Mouse (Mus musculus): ENCODE data around the gene Cd6. TPM values are rescaled to one million over a fixed set of nuclear protein-coding genes. Genes with fewer than 3 reads are reported as not detected.

The Cd6 gene
- total and polyA plus RNA-seq, 3 experiments = not detected

GRCm38 (mm10) chr19:10871328-10871961 lies 41.6 kb upstream of the Cd6 start:
- TF ChIP-seq POLR2AphosphoS2 (IDR thresholded peaks at IDR 0.05; ENCODE audit: low read length) (no peak), NELFE (IDR thresholded peaks at IDR 0.05; ENCODE audit: low read depth, low read length) (no peak), USF2 (IDR thresholded peaks at IDR 0.05; ENCODE audit: borderline replicate concordance in 1 of 2, insufficient read depth in 1 of 2, low read depth in 1 of 2, low read length in 2 of 2) (no peak), ZNF384 (IDR thresholded peaks at IDR 0.05; ENCODE audit: low read depth, low read length) (no peak), GABPA (IDR thresholded peaks at IDR 0.05; ENCODE audit: low read depth, low read length) (no peak)
- Histone ChIP-seq H3K9ac (ENCODE audit: control insufficient read depth, low read depth, low read length, poor library complexity, severe bottlenecking) (no peak overlapping the region), H3K4me1 (ENCODE audit: control insufficient read depth in 1 of 2, insufficient read depth in 2 of 2, low read length in 2 of 2) (no peaks in the 10 kb centered on the region), H3K27ac (ENCODE audit: control insufficient read depth, low read depth, low read length) (no peak overlapping the region), H3K4me3 (ENCODE audit: control insufficient read depth in 1 of 2, insufficient read depth in 1 of 2, low read depth in 2 of 2, low read length in 2 of 2) (no peak overlapping the region), H3K36me3 (ENCODE audit: control insufficient read depth in 1 of 2, insufficient read depth in 2 of 2, low read length in 2 of 2) (no peaks in the 10 kb centered on the region; a peak in 2 of 4 replicates), H3K27me3 (ENCODE audit: control insufficient read depth in 1 of 2, insufficient read depth in 2 of 2, low read length in 2 of 2) (no peaks in the 10 kb centered on the region), H3K9me3 (replicated peaks; ENCODE audit: insufficient read depth, low read length) (no peaks in the 10 kb centered on the region), H3K79me2 (ENCODE audit: control insufficient read depth, insufficient read depth, low read length, poor library complexity) (no peaks in the 10 kb centered on the region)
- no peak for DNase-seq (ENCODE audit: low read depth, low spot score)

GRCm38 (mm10) chr19:10870676-10871075 lies 40.8 kb upstream of the Cd6 start:
- Histone ChIP-seq H3K9ac (ENCODE audit: control insufficient read depth, low read depth, low read length, poor library complexity, severe bottlenecking) (no peak overlapping the region), H3K36me3 (ENCODE audit: control insufficient read depth in 1 of 2, insufficient read depth in 2 of 2, low read length in 2 of 2) (no peaks in the 10 kb centered on the region; a peak in 2 of 4 replicates), H3K4me3 (ENCODE audit: control insufficient read depth in 1 of 2, insufficient read depth in 1 of 2, low read depth in 2 of 2, low read length in 2 of 2) (no peak overlapping the region), H3K27ac (ENCODE audit: control insufficient read depth, low read depth, low read length) (no peak overlapping the region), H3K4me1 (ENCODE audit: control insufficient read depth in 1 of 2, insufficient read depth in 2 of 2, low read length in 2 of 2) (no peaks in the 10 kb centered on the region), H3K9me3 (replicated peaks; ENCODE audit: insufficient read depth, low read length) (no peaks in the 10 kb centered on the region), H3K79me2 (ENCODE audit: control insufficient read depth, insufficient read depth, low read length, poor library complexity) (no peaks in the 10 kb centered on the region), H3K27me3 (ENCODE audit: control insufficient read depth in 1 of 2, insufficient read depth in 2 of 2, low read length in 2 of 2) (peaks cover 0 to 1% of the 10 kb centered on the region in 2 experiments; a peak in 1 of 4 replicates)
- no peak for DNase-seq (ENCODE audit: low read depth, low spot score)
- TF ChIP-seq SIN3A (IDR thresholded peaks at IDR 0.05; ENCODE audit: low read length) = no peak
- no peak for TF ChIP-seq CTCF (IDR thresholded peaks at IDR 0.05 in 2 of 3, conservative IDR thresholded peaks at IDR 0.05 in 1 of 3; ENCODE audit: control insufficient read depth in 1 of 3, insufficient read depth in 1 of 3, low read depth in 2 of 3, low read length in 3 of 3, poor library complexity in 1 of 3, severe bottlenecking in 1 of 3)
- no peak for TF ChIP-seq ZMIZ1 (IDR thresholded peaks at IDR 0.05; ENCODE audit: low read depth, low read length)
- no peak for TF ChIP-seq GATA1 (IDR thresholded peaks at IDR 0.05; ENCODE audit: low read depth, low read length)
- no peak for TF ChIP-seq POLR2AphosphoS2 (IDR thresholded peaks at IDR 0.05; ENCODE audit: low read length)
- no peak for TF ChIP-seq TAL1 (IDR thresholded peaks at IDR 0.05; ENCODE audit: low read length)
- TF ChIP-seq CHD1 (IDR thresholded peaks at IDR 0.05; ENCODE audit: low read depth, low read length) = no peak

GRCm38 (mm10) chr19:10869886-10870527 lies 40.1 kb upstream of the Cd6 start, which contains the start of gene Tmem132a:
Gene Tmem132a, minus strand, starts transcription at chr19:10869940.
- Histone ChIP-seq H3K4me3 (ENCODE audit: control insufficient read depth in 1 of 2, insufficient read depth in 1 of 2, low read depth in 2 of 2, low read length in 2 of 2) (no peak within 1 kb of the TSS), H3K36me3 (ENCODE audit: control insufficient read depth in 1 of 2, insufficient read depth in 2 of 2, low read length in 2 of 2) (no peaks in the 10 kb centered on the region; a peak in 2 of 4 replicates), H3K4me1 (ENCODE audit: control insufficient read depth in 1 of 2, insufficient read depth in 2 of 2, low read length in 2 of 2) (no peaks in the 10 kb centered on the region), H3K9ac (ENCODE audit: control insufficient read depth, low read depth, low read length, poor library complexity, severe bottlenecking) (no peak within 1 kb of the TSS), H3K27ac (ENCODE audit: control insufficient read depth, low read depth, low read length) (no peak within 1 kb of the TSS), H3K9me3 (replicated peaks; ENCODE audit: insufficient read depth, low read length) (no peaks in the 10 kb centered on the region), H3K79me2 (ENCODE audit: control insufficient read depth, insufficient read depth, low read length, poor library complexity) (no peaks in the 10 kb centered on the region), H3K27me3 (ENCODE audit: control insufficient read depth in 1 of 2, insufficient read depth in 2 of 2, low read length in 2 of 2) (peaks cover 0 to 1% of the 10 kb centered on the region in 2 experiments; a peak in 2 of 4 replicates)
- TF ChIP-seq RAD21 (IDR thresholded peaks at IDR 0.05; ENCODE audit: low read depth, low read length) (no peak), KAT2A (conservative IDR thresholded peaks at IDR 0.05; ENCODE audit: low read depth, low read length) (no peak), TCF12 (IDR thresholded peaks at IDR 0.05; ENCODE audit: low read depth, low read length) (no peak)
- no peak for DNase-seq (ENCODE audit: low read depth, low spot score)
